Mouse (Mus musculus): Measurements from ENCODE around the gene Usp6nl. TPM values are rescaled to one million over a fixed set of nuclear protein-coding genes. Genes with fewer than 3 reads are reported as not detected.

Gene Usp6nl
- polyA plus RNA-seq, 1 experiment from 2014 or later, result 8.6 TPM

DNA sequence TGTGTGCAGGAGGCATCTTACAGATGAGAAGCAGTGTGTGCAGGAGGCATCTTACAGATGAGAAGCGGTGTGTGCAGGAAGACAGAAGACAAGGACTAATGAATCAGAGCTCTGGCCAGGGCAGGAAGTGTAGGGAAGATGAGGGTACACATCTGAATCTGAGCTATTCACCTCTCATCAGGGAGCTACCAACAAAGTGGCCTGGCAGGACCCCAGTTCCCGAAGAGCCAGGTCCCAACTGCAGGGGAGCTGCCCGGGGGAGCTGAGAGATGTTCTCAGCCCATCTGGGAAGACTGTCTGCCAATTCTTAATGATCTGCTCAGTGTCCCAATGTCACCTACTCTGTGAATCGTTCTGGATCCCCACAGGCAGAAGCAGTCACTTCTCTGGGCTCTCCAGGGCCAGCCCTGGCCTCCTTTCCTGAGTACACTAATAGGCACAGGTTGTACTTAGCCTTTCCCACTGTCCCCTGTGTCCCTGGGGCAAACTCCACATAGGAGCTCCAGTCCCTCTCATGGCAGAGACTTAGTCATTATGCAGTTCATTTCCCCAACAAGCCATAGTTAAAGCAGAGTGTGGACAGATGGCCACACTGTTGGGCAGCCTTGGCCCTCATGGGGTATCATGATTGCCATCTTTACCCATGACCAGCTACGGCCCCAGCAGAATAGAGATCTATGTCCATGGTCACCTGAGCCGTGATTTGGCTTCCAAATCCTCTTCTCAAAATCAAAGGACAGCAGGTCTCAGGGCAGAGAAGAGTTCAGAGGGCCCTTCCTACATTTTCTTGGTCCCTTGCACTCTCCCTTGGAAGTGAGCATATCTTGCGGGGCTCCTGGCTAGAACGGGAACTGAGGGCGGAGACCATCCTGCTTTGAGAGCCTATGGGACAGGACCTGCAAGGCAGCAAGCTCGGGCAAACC lies 165.4 kb downstream of the Usp6nl start:
- H3K4me2 ChIP-seq (replicated peaks), result no peak overlapping the region
- ATAC-seq (ENCODE audit: low FRiP score, low read depth), result no peak
- H3K27me3 ChIP-seq, result no peaks in the 10 kb centered on the region; the same call in 1 of the 2 replicates
- peaks cover 15% of the 10 kb centered on the region for H3K4me1 ChIP-seq
- H3K27ac ChIP-seq, result no peak overlapping the region
- H3K4me3 ChIP-seq, result no peak overlapping the region
- no peaks in the 10 kb centered on the region for H3K9me3 ChIP-seq
- 83% methylated on average over 10 of the region's 10 CpGs for WGBS
- H3K36me3 ChIP-seq, result no peaks in the 10 kb centered on the region
- H3K9ac ChIP-seq, result no peak overlapping the region

DNA sequence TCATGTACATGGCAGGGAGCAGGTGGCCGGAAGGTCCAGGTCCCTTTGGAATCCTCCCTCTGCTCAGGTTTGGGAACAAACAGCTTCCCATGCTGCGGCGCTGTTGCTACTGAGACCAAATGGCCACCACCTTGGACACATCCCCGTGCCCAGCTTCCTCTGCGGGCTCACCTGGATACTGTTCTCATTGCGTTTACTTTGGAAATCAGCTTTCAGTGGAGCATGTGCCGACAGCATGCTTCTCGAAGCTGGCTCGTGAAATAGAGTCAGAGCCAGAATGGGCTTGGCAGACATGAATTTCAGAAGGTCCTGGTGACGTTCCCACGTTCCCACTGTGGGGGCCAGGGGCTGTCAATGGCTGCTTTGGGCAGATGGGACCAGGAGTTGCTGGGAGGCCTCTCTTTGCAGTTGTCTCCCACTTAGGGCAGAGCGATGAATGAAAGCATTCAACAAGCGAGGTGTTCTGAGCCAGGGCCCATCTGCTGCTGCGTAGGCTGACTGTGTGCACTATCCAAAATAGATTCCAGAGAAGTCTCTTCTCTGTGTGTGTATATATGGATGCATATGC lies 166.1 kb downstream of the Usp6nl start:
- Histone ChIP-seq H3K27ac (no peak overlapping the region), H3K4me2 (replicated peaks) (no peak overlapping the region), H3K27me3 (no peaks in the 10 kb centered on the region; the same call in 1 of the 2 replicates), H3K36me3 (no peaks in the 10 kb centered on the region), H3K9me3 (no peaks in the 10 kb centered on the region), H3K4me3 (no peak overlapping the region), H3K4me1 (peaks cover 8% of the 10 kb centered on the region), H3K9ac (no peak overlapping the region)
- 83% methylated on average over 14 of the region's 14 CpGs for WGBS
- ATAC-seq (ENCODE audit: low FRiP score, low read depth), result no peak

DNA sequence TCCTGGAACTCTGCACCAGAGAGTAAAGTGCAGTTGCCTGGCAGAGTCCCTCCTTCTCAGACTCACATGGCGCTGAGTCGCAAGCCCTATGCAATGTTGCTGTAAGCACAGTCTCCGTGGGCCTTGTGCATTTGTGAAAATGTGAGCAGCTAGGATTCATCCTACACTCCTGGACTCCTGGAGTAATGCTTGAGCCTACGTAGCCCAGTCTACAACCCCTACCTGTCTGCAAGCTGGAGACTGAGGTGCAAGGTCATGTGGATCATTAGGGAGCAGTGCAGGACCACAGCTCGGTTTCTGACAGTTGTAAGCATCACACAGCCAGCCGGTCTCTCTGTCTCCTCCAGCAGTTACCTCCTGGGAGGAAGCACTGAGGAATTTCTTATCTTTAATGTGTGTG lies 167.6 kb downstream of the Usp6nl start:
- Histone ChIP-seq H3K4me2 (replicated peaks) (no peak overlapping the region), H3K4me3 (no peak overlapping the region), H3K9me3 (no peaks in the 10 kb centered on the region), H3K27me3 (no peaks in the 10 kb centered on the region; the same call in 1 of the 2 replicates), H3K4me1 (no peaks in the 10 kb centered on the region), H3K9ac (no peak overlapping the region), H3K27ac (no peak overlapping the region), H3K36me3 (no peaks in the 10 kb centered on the region)
- ATAC-seq (ENCODE audit: low FRiP score, low read depth), result no peak
- WGBS, result 85% methylated on average over 6 of the region's 6 CpGs

DNA sequence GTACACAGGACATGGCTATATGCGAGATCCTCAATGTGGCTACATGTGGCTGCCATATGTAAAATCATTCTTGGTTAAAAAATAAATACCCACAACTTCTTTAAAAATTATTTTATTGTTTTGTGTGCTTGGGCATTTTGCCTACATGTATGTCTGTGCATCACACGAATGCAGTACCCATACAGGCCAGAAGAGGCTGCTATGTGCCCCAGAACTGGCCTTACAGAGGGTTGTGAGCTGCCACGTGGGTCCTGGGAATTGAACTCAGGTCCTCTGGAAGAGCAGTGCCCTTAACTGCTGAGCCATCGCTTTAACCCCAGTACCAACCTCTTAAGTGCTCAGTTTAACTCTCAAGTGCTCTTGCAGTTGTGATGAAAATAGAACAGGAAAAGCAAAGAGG lies 168.4 kb downstream of the Usp6nl start:
- Histone ChIP-seq H3K27me3 (no peaks in the 10 kb centered on the region; the same call in 1 of the 2 replicates), H3K9me3 (no peaks in the 10 kb centered on the region), H3K27ac (no peak overlapping the region), H3K36me3 (no peaks in the 10 kb centered on the region), H3K4me3 (no peak overlapping the region), H3K9ac (no peak overlapping the region), H3K4me2 (replicated peaks) (no peak overlapping the region), H3K4me1 (no peaks in the 10 kb centered on the region)
- WGBS, result 80% methylated on average over 4 of the region's 4 CpGs
- ATAC-seq (ENCODE audit: low FRiP score, low read depth), result no peak

DNA sequence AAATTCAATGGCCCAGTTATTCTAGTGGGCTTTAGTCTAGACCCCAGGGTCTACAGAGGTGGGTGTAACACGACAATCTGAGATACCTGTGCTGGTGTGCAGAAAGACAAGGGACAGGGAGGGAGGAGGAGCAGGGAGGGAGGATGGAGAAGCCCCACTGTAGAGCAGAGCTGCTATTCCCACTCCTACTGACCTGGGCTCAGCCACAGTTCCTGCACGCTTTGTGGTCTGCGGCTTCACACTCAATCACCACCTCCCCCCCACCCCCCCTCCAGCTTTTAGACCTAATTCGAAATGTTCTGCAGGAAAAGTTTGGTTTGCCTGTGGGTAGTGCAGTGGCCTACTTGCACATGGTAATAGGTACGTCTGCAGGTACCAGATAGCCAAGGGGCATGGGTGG lies 171.4 kb downstream of the Usp6nl start:
- Histone ChIP-seq H3K4me1 (peaks cover 13% of the 10 kb centered on the region; the same call in 1 of the 2 replicates), H3K27me3 (no peaks in the 10 kb centered on the region; the same call in 1 of the 2 replicates), H3K36me3 (no peaks in the 10 kb centered on the region), H3K27ac (no peak overlapping the region), H3K9ac (no peak overlapping the region), H3K9me3 (no peaks in the 10 kb centered on the region), H3K4me3 (no peak overlapping the region), H3K4me2 (replicated peaks) (no peak overlapping the region)
- no peak for ATAC-seq (ENCODE audit: low FRiP score, low read depth)
- 73% methylated on average over 5 of the region's 5 CpGs for WGBS

Other genes starting within 250 kb of the Usp6nl start
- 6.8 and 8.8 TPM in 2 replicates for gene Proser2, start 192.5 kb upstream of the Usp6nl start, polyA plus RNA-seq (2015; fragmentation: Nextera tagmentation; extraction: Ambion mirVana)
- gene Echdc3, start 109.6 kb upstream of the Usp6nl start, polyA plus RNA-seq (2015; fragmentation: Nextera tagmentation; extraction: Ambion mirVana), result 4.3 and 5.4 TPM in 2 replicates

Measured in limb, embryonic 13.5 days (tissue).